In the genomic region with DNA sequence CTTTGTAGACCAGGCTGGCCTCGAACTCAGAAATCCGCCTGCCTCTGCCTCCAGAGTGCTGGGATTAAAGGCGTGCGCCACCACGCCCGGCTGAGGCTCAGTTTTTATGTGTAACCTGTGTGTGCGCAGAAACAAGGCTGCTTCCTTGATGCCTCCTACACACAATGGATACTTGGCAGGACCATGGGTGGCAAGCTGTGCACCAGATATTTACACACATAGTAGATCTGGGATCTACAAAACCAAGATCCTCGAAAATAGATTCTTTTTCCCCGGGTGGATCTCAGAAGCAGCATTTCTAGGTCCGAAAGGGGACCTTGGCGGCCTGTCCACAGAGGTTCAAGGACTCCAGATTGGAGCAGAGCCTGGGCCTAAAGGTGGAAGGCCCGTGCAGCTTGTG, we compare ENCODE assay signal across 8 mouse cellular contexts. TPM values are rescaled to one million over a fixed set of nuclear protein-coding genes. Genes with fewer than 3 reads are reported as not detected.
DNase-seq lines count a peak whose midpoint lies in the region; ATAC-seq and TF ChIP-seq lines count a peak whose summit lies in the region.

No protein-coding gene starts in this region.

- no peak for DNase-seq in lung, adult 2 months
- no peak for DNase-seq in lung, postnatal 36 days
- no peak for DNase-seq in right cerebral cortex, postnatal 14 days
- DNase-seq in adrenal gland, postnatal 10 days: no peak
- DNase-seq in gastrocnemius, postnatal 4 days (ENCODE audit: low spot score in 2 of 2): no peak

- WGBS in lung, adult 2 months: 45% methylated on average over 12 of the region's 12 CpGs
- 50% methylated on average over 12 of the region's 12 CpGs for WGBS in embryonic facial prominence, embryonic 13.5 days
- 34% methylated on average over 12 of the region's 12 CpGs for WGBS in intestine, postnatal 0 days
- 28% methylated on average over 12 of the region's 12 CpGs for WGBS in small intestine, adult 2 months

- TF ChIP-seq CTCF in lung, adult 2 months (IDR thresholded peaks at IDR 0.05; ENCODE audit: insufficient read depth, low read length): no peak
- no peak for TF ChIP-seq CTCF in intestine, postnatal 0 days (IDR thresholded peaks at IDR 0.05; ENCODE audit: low read depth)
- TF ChIP-seq CTCF in small intestine, adult 2 months (IDR thresholded peaks at IDR 0.05; ENCODE audit: extremely low read depth, insufficient read length, insufficient replicate concordance, low read depth, low read length): no peak

- peak overlapping the region; percentile 55 for H3K4me3 ChIP-seq in lung, adult 2 months (replicated peaks; ENCODE audit: extremely low read depth, low read depth, low read length)
- H3K4me3 ChIP-seq in embryonic facial prominence, embryonic 13.5 days: peak overlapping the region; percentile 79
- peak overlapping the region; percentile 92 for H3K4me3 ChIP-seq in intestine, postnatal 0 days (ENCODE audit: low read depth, low read length)
- H3K4me3 ChIP-seq in small intestine, adult 2 months (ENCODE audit: low read depth, low read length): peak overlapping the region; percentile 58

- peak overlapping the region; percentile 77 for H3K9ac ChIP-seq in embryonic facial prominence, embryonic 13.5 days
- H3K9ac ChIP-seq in intestine, postnatal 0 days (ENCODE audit: low read depth, low read length): 0 out of 2 replicates have a peak overlapping the region, but pooled peaks have one; percentile 78

- ATAC-seq in embryonic facial prominence, embryonic 13.5 days (ENCODE audit: insufficient number of reproducible peaks, insufficient read depth, low FRiP score, low TSS enrichment, low read depth): no peak
- no peak for ATAC-seq in intestine, postnatal 0 days

- TF ChIP-seq POLR2A in lung, adult 2 months (IDR thresholded peaks at IDR 0.05; ENCODE audit: borderline replicate concordance, extremely low read depth, low read depth, low read length): no peak
- no peak for TF ChIP-seq POLR2A in small intestine, adult 2 months (IDR thresholded peaks at IDR 0.05; ENCODE audit: low read depth, low read length)

- peak overlapping the region; percentile 99 for H3K4me2 ChIP-seq in embryonic facial prominence, embryonic 13.5 days
- peak overlapping the region; percentile 94 for H3K4me2 ChIP-seq in intestine, postnatal 0 days (replicated peaks; ENCODE audit: low read depth)

- H3K4me1 ChIP-seq in lung, adult 2 months (ENCODE audit: control insufficient read depth, insufficient read depth, low read length): peaks cover 10% of the 10 kb centered on the region
- peaks cover 41% of the 10 kb centered on the region for H3K4me1 ChIP-seq in embryonic facial prominence, embryonic 13.5 days
- H3K4me1 ChIP-seq in intestine, postnatal 0 days (replicated peaks; ENCODE audit: control insufficient read depth, insufficient read depth, low read length): no peaks in the 10 kb centered on the region
- H3K4me1 ChIP-seq in small intestine, adult 2 months (ENCODE audit: control insufficient read depth, insufficient read depth, insufficient read length, low read length): no peaks in the 10 kb centered on the region; the same call in 1 of the 2 replicates

- no peaks in the 10 kb centered on the region for H3K36me3 ChIP-seq in embryonic facial prominence, embryonic 13.5 days
- H3K36me3 ChIP-seq in intestine, postnatal 0 days (ENCODE audit: control insufficient read depth, insufficient read depth): no peaks in the 10 kb centered on the region
- no peaks in the 10 kb centered on the region for H3K36me3 ChIP-seq in small intestine, adult 2 months (ENCODE audit: control insufficient read depth, insufficient read depth, low read length)

- no peaks in the 10 kb centered on the region for H3K9me3 ChIP-seq in embryonic facial prominence, embryonic 13.5 days
- no peaks in the 10 kb centered on the region for H3K9me3 ChIP-seq in intestine, postnatal 0 days (ENCODE audit: control insufficient read depth)

- H3K27ac ChIP-seq in embryonic facial prominence, embryonic 13.5 days: no peak overlapping the region
- H3K27ac ChIP-seq in intestine, postnatal 0 days (ENCODE audit: low read depth, low read length): peak overlapping the region; percentile 82
- peak overlapping the region; percentile 64 for H3K27ac ChIP-seq in small intestine, adult 2 months (ENCODE audit: insufficient read depth, low read depth, low read length)

- H3K27me3 ChIP-seq in embryonic facial prominence, embryonic 13.5 days: peaks cover 21% of the 10 kb centered on the region
- H3K27me3 ChIP-seq in intestine, postnatal 0 days (replicated peaks; ENCODE audit: control insufficient read depth, insufficient read depth, low read length): no peaks in the 10 kb centered on the region
- no peaks in the 10 kb centered on the region for H3K27me3 ChIP-seq in small intestine, adult 2 months (ENCODE audit: control insufficient read depth, insufficient read depth, low read length)

RNA-seq across cellular contexts. Expression of a gene that starts 0.5 kb away (rescaled TPM):
- 17.4 and 24.3 TPM in 2 replicates for polyA plus RNA-seq in lung, adult 2 months (2012; rRNA removed)
- 7.5 and 8.2 TPM in 2 replicates for polyA plus RNA-seq in embryonic facial prominence, embryonic 13.5 days (2015; fragmentation: Nextera tagmentation; extraction: Ambion mirVana)
- 62.0 and 68.3 TPM in 2 replicates for polyA plus RNA-seq in intestine, postnatal 0 days (2015; fragmentation: Nextera tagmentation; extraction: Ambion mirVana)
- 183 and 436 TPM in 2 replicates for polyA plus RNA-seq in small intestine, adult 2 months (2012; rRNA removed)
- 10 to 100 TPM; 11.2 to 11.4 TPM for total RNA-seq in adrenal gland, postnatal 10 days (2021)
- 1 to 10 TPM; 4.8 to 6.3 TPM for total RNA-seq in gastrocnemius, postnatal 4 days (2021)

RNA-seq across cellular contexts. Expression of a gene that starts 6.6 kb away (rescaled TPM):
- polyA plus RNA-seq in lung, adult 2 months (2012; rRNA removed): 53.5 and 54.5 TPM in 2 replicates
- polyA plus RNA-seq in embryonic facial prominence, embryonic 13.5 days (2015; fragmentation: Nextera tagmentation; extraction: Ambion mirVana): 24.5 and 25.3 TPM in 2 replicates
- polyA plus RNA-seq in intestine, postnatal 0 days (2015; fragmentation: Nextera tagmentation; extraction: Ambion mirVana): 40.3 and 44.9 TPM in 2 replicates
- polyA plus RNA-seq in small intestine, adult 2 months (2012; rRNA removed): 29.8 and 51.5 TPM in 2 replicates
- 10 to 100 TPM; 27.7 to 31.0 TPM for total RNA-seq in adrenal gland, postnatal 10 days (2021)
- total RNA-seq in gastrocnemius, postnatal 4 days (2021): 10 to 100 TPM; 18.8 to 19.7 TPM

RNA-seq across cellular contexts. Expression of a gene that starts 10.4 kb away (rescaled TPM):
- 41.6 and 49.5 TPM in 2 replicates for polyA plus RNA-seq in lung, adult 2 months (2012; rRNA removed)
- 231 and 246 TPM in 2 replicates for polyA plus RNA-seq in embryonic facial prominence, embryonic 13.5 days (2015; fragmentation: Nextera tagmentation; extraction: Ambion mirVana)
- polyA plus RNA-seq in intestine, postnatal 0 days (2015; fragmentation: Nextera tagmentation; extraction: Ambion mirVana): 105 and 108 TPM in 2 replicates
- polyA plus RNA-seq in small intestine, adult 2 months (2012; rRNA removed): 40.7 and 55.9 TPM in 2 replicates
- total RNA-seq in adrenal gland, postnatal 10 days (2021): 10 to 100 TPM; 48.0 to 52.2 TPM
- 10 to 100 TPM; 55.9 to 58.1 TPM for total RNA-seq in gastrocnemius, postnatal 4 days (2021)

RNA-seq across cellular contexts. Expression of a gene that starts 10.4 kb away (rescaled TPM):
- polyA plus RNA-seq in lung, adult 2 months (2012; rRNA removed): 82.1 and 133 TPM in 2 replicates
- polyA plus RNA-seq in embryonic facial prominence, embryonic 13.5 days (2015; fragmentation: Nextera tagmentation; extraction: Ambion mirVana): 137 and 143 TPM in 2 replicates
- 41.6 and 43.4 TPM in 2 replicates for polyA plus RNA-seq in intestine, postnatal 0 days (2015; fragmentation: Nextera tagmentation; extraction: Ambion mirVana)
- polyA plus RNA-seq in small intestine, adult 2 months (2012; rRNA removed): 31.0 and 71.6 TPM in 2 replicates
- 10 to 100 TPM; 61.0 to 73.1 TPM for total RNA-seq in adrenal gland, postnatal 10 days (2021)
- 10 to 100 TPM; 64.9 to 69.0 TPM for total RNA-seq in gastrocnemius, postnatal 4 days (2021)

RNA-seq across cellular contexts. Expression of a gene that starts 15.2 kb away (rescaled TPM):
- polyA plus RNA-seq in lung, adult 2 months (2012; rRNA removed): 15.0 and 20.9 TPM in 2 replicates
- polyA plus RNA-seq in embryonic facial prominence, embryonic 13.5 days (2015; fragmentation: Nextera tagmentation; extraction: Ambion mirVana): 6.9 and 7.9 TPM in 2 replicates
- 10.4 and 12.3 TPM in 2 replicates for polyA plus RNA-seq in intestine, postnatal 0 days (2015; fragmentation: Nextera tagmentation; extraction: Ambion mirVana)
- 15.3 and 45.8 TPM in 2 replicates for polyA plus RNA-seq in small intestine, adult 2 months (2012; rRNA removed)
- 1 to 10 TPM; 2.3 to 3.3 TPM for total RNA-seq in adrenal gland, postnatal 10 days (2021)
- total RNA-seq in gastrocnemius, postnatal 4 days (2021): 1 to 10 TPM; 1.3 to 1.5 TPM
